Mouse (Mus musculus): ENCODE measurements around the gene Hdac9. TPM values are rescaled to one million over a fixed set of nuclear protein-coding genes. Genes with fewer than 3 reads are reported as not detected.

Gene Hdac9
- polyA plus RNA-seq, 1 experiment from 2014 or later: 5.1 TPM

GRCm38 (mm10) chr12:34802308-34802707, 114.6 kb downstream of the Hdac9 start:
- no peak overlapping the region for H3K4me3 ChIP-seq (replicated peaks)
- no peak overlapping the region for H3K9ac ChIP-seq
- H3K27me3 ChIP-seq: no peaks in the 10 kb centered on the region
- H3K4me2 ChIP-seq: no peak overlapping the region
- no peak for ATAC-seq (replicated peaks; ENCODE audit: low FRiP score)
- H3K36me3 ChIP-seq: no peaks in the 10 kb centered on the region
- no peaks in the 10 kb centered on the region for H3K9me3 ChIP-seq (replicated peaks)
- no peaks in the 10 kb centered on the region for H3K4me1 ChIP-seq
- 74% methylated on average over 4 of the region's 4 CpGs for WGBS
- H3K27ac ChIP-seq: no peak overlapping the region

- no peak overlapping the region for H3K4me3 ChIP-seq (replicated peaks)
- no peaks in the 10 kb centered on the region for H3K4me1 ChIP-seq
- no peaks in the 10 kb centered on the region for H3K36me3 ChIP-seq
- H3K9ac ChIP-seq: no peak overlapping the region
- no peak overlapping the region for H3K4me2 ChIP-seq
- no peaks in the 10 kb centered on the region for H3K27me3 ChIP-seq
- no peaks in the 10 kb centered on the region for H3K9me3 ChIP-seq (replicated peaks)
- no peak overlapping the region for H3K27ac ChIP-seq
- ATAC-seq (replicated peaks; ENCODE audit: low FRiP score): no peak
These were observed 115.1 kb downstream of the Hdac9 start for GRCm38 (mm10) chr12:34801752-34802151.

- Histone ChIP-seq H3K4me3 (replicated peaks) (no peak overlapping the region), H3K9ac (no peak overlapping the region), H3K36me3 (no peaks in the 10 kb centered on the region), H3K4me2 (no peak overlapping the region), H3K4me1 (peaks cover 9% of the 10 kb centered on the region), H3K27me3 (no peaks in the 10 kb centered on the region), H3K27ac (no peak overlapping the region), H3K9me3 (replicated peaks) (no peaks in the 10 kb centered on the region)
- 72% methylated on average over 2 of the region's 2 CpGs for WGBS
- ATAC-seq (replicated peaks; ENCODE audit: low FRiP score): no peak
These were observed 119.5 kb downstream of the Hdac9 start for GRCm38 (mm10) chr12:34797389-34797788.

GRCm38 (mm10) chr12:34795487-34795886, 121.4 kb downstream of the Hdac9 start:
- no peak overlapping the region for H3K4me2 ChIP-seq
- ATAC-seq (replicated peaks; ENCODE audit: low FRiP score): peak; percentile 40; the same call in 1 of the 2 replicates
- no peaks in the 10 kb centered on the region for H3K9me3 ChIP-seq (replicated peaks)
- H3K4me3 ChIP-seq (replicated peaks): no peak overlapping the region
- no peaks in the 10 kb centered on the region for H3K36me3 ChIP-seq
- 47% methylated on average over 4 of the region's 4 CpGs for WGBS
- H3K4me1 ChIP-seq: peaks cover 11% of the 10 kb centered on the region
- no peak overlapping the region for H3K9ac ChIP-seq
- H3K27me3 ChIP-seq: no peaks in the 10 kb centered on the region
- H3K27ac ChIP-seq: no peak overlapping the region

GRCm38 (mm10) chr12:34792113-34792452, 124.8 kb downstream of the Hdac9 start:
- 54% methylated on average over 3 of the region's 3 CpGs for WGBS
- H3K9ac ChIP-seq: no peak overlapping the region
- ATAC-seq (replicated peaks; ENCODE audit: low FRiP score): no peak
- H3K4me1 ChIP-seq: peaks cover 11% of the 10 kb centered on the region
- H3K27me3 ChIP-seq: no peaks in the 10 kb centered on the region
- H3K36me3 ChIP-seq: no peaks in the 10 kb centered on the region
- H3K27ac ChIP-seq: no peak overlapping the region
- H3K9me3 ChIP-seq (replicated peaks): no peaks in the 10 kb centered on the region
- no peak overlapping the region for H3K4me3 ChIP-seq (replicated peaks)
- H3K4me2 ChIP-seq: no peak overlapping the region

- no peak overlapping the region for H3K4me2 ChIP-seq
- H3K9me3 ChIP-seq (replicated peaks): no peaks in the 10 kb centered on the region
- no peaks in the 10 kb centered on the region for H3K27me3 ChIP-seq
- peaks cover 11% of the 10 kb centered on the region for H3K4me1 ChIP-seq
- no peak overlapping the region for H3K9ac ChIP-seq
- 87% methylated on average over 10 of the region's 10 CpGs for WGBS
- H3K36me3 ChIP-seq: no peaks in the 10 kb centered on the region
- ATAC-seq (replicated peaks; ENCODE audit: low FRiP score): no peak
- H3K4me3 ChIP-seq (replicated peaks): no peak overlapping the region
- no peak overlapping the region for H3K27ac ChIP-seq
These were observed 125.4 kb downstream of the Hdac9 start for GRCm38 (mm10) chr12:34791213-34792112.

GRCm38 (mm10) chr12:34789031-34789982, 127.6 kb downstream of the Hdac9 start:
- H3K27me3 ChIP-seq: no peaks in the 10 kb centered on the region
- 86% methylated on average over 10 of the region's 10 CpGs for WGBS
- H3K36me3 ChIP-seq: no peaks in the 10 kb centered on the region
- no peak overlapping the region for H3K27ac ChIP-seq
- no peaks in the 10 kb centered on the region for H3K9me3 ChIP-seq (replicated peaks)
- 0 out of 2 replicates have a peak, but pooled peaks cover 2% of the 10 kb centered on the region for H3K4me1 ChIP-seq
- no peak overlapping the region for H3K4me2 ChIP-seq
- H3K4me3 ChIP-seq (replicated peaks): no peak overlapping the region
- no peak overlapping the region for H3K9ac ChIP-seq
- no peak for ATAC-seq (replicated peaks; ENCODE audit: low FRiP score)

- no peaks in the 10 kb centered on the region for H3K9me3 ChIP-seq (replicated peaks)
- H3K9ac ChIP-seq: no peak overlapping the region
- H3K4me1 ChIP-seq: 0 out of 2 replicates have a peak, but pooled peaks cover 2% of the 10 kb centered on the region
- H3K36me3 ChIP-seq: no peaks in the 10 kb centered on the region
- no peak overlapping the region for H3K27ac ChIP-seq
- no peaks in the 10 kb centered on the region for H3K27me3 ChIP-seq
- H3K4me3 ChIP-seq (replicated peaks): no peak overlapping the region
- ATAC-seq (replicated peaks; ENCODE audit: low FRiP score): no peak
- no peak overlapping the region for H3K4me2 ChIP-seq
These were observed 129.5 kb downstream of the Hdac9 start for GRCm38 (mm10) chr12:34787380-34787779.

- H3K4me1 ChIP-seq: no peaks in the 10 kb centered on the region
- no peak overlapping the region for H3K4me3 ChIP-seq (replicated peaks)
- no peaks in the 10 kb centered on the region for H3K27me3 ChIP-seq
- WGBS: 86% methylated on average over 6 of the region's 6 CpGs
- H3K9ac ChIP-seq: no peak overlapping the region
- no peaks in the 10 kb centered on the region for H3K36me3 ChIP-seq
- no peaks in the 10 kb centered on the region for H3K9me3 ChIP-seq (replicated peaks)
- no peak for ATAC-seq (replicated peaks; ENCODE audit: low FRiP score)
- no peak overlapping the region for H3K4me2 ChIP-seq
- H3K27ac ChIP-seq: no peak overlapping the region
These were observed 133.3 kb downstream of the Hdac9 start for GRCm38 (mm10) chr12:34783574-34783973.

- no peaks in the 10 kb centered on the region for H3K9me3 ChIP-seq (replicated peaks)
- H3K27me3 ChIP-seq: no peaks in the 10 kb centered on the region
- no peaks in the 10 kb centered on the region for H3K36me3 ChIP-seq
- 76% methylated on average over 6 of the region's 6 CpGs for WGBS
- H3K9ac ChIP-seq: no peak overlapping the region
- ATAC-seq (replicated peaks; ENCODE audit: low FRiP score): no peak
- H3K27ac ChIP-seq: no peak overlapping the region
- no peak overlapping the region for H3K4me2 ChIP-seq
- H3K4me3 ChIP-seq (replicated peaks): no peak overlapping the region
- H3K4me1 ChIP-seq: no peaks in the 10 kb centered on the region
These were observed 137.4 kb downstream of the Hdac9 start for GRCm38 (mm10) chr12:34779368-34779957.

- ATAC-seq (replicated peaks; ENCODE audit: low FRiP score): no peak
- Histone ChIP-seq H3K27ac (no peak overlapping the region), H3K36me3 (no peaks in the 10 kb centered on the region), H3K4me1 (no peaks in the 10 kb centered on the region), H3K4me3 (replicated peaks) (no peak overlapping the region), H3K9me3 (replicated peaks) (no peaks in the 10 kb centered on the region), H3K4me2 (no peak overlapping the region), H3K9ac (no peak overlapping the region), H3K27me3 (no peaks in the 10 kb centered on the region)
- WGBS: 64% methylated on average over 3 of the region's 3 CpGs
These were observed 140.7 kb downstream of the Hdac9 start for GRCm38 (mm10) chr12:34776170-34776569.

- Histone ChIP-seq H3K4me3 (replicated peaks) (no peak overlapping the region), H3K27ac (no peak overlapping the region), H3K4me1 (no peaks in the 10 kb centered on the region), H3K27me3 (no peaks in the 10 kb centered on the region), H3K9ac (no peak overlapping the region), H3K4me2 (no peak overlapping the region), H3K36me3 (no peaks in the 10 kb centered on the region), H3K9me3 (replicated peaks) (no peaks in the 10 kb centered on the region)
- no peak for ATAC-seq (replicated peaks; ENCODE audit: low FRiP score)
- WGBS: 56% methylated on average over 5 of the region's 5 CpGs
These were observed 142.8 kb downstream of the Hdac9 start for GRCm38 (mm10) chr12:34774071-34774470.
